Mouse (Mus musculus): ENCODE results near the gene Ly6g5c. TPM values are rescaled to one million over a fixed set of nuclear protein-coding genes. Genes with fewer than 3 reads are reported as not detected.
"Not testable (repeated sequence)": the region's sequence is repeated elsewhere in the genome, so short reads cannot be mapped to it uniquely, and the experiment has no call there.

The Ly6g5c gene
- total and polyA plus RNA-seq, 2 experiments from 2014 or later: not detected

GRCm38 (mm10) chr17:35121871-35122303 lies 13.8 kb downstream of the Ly6g5c start, which contains the start of gene Csnk2b:
Gene Csnk2b (minus strand): TSS chr17:35122053.
- peak; percentile 59 for ATAC-seq (ENCODE audit: low FRiP score)
- H3K27ac ChIP-seq (ENCODE audit: low read depth, low read length): peak within 1 kb of the TSS; percentile 92
- TF ChIP-seq CTCF (IDR thresholded peaks at IDR 0.05): peak; percentile 60
- DNase-seq (ENCODE audit: low spot score): peak; percentile 94
- peak within 1 kb of the TSS; percentile 92 for H3K4me3 ChIP-seq (ENCODE audit: low read depth, low read length)
- H3K4me2 ChIP-seq (ENCODE audit: low read depth, low read length, poor library complexity, severe bottlenecking): peak within 1 kb of the TSS; percentile 94
- WGBS: 0% methylated on average over 19 of the region's 19 CpGs
- H3K36me3 ChIP-seq (ENCODE audit: insufficient read depth, low read length): peaks cover 23% of the 10 kb centered on the region
- peak within 1 kb of the TSS; percentile 89 for H3K9ac ChIP-seq (replicated peaks; ENCODE audit: low read length, poor library complexity, severe bottlenecking)
- H3K27me3 ChIP-seq (ENCODE audit: insufficient read depth, low read length): no peaks in the 10 kb centered on the region
- no peaks in the 10 kb centered on the region for H3K9me3 ChIP-seq (ENCODE audit: low read length)
- H3K4me1 ChIP-seq (ENCODE audit: insufficient read depth, low read length): peaks cover 4% of the 10 kb centered on the region; the same call in 1 of the 2 replicates

- H3K27ac ChIP-seq (ENCODE audit: low read depth, low read length); DNase-seq (ENCODE audit: low spot score); H3K9me3 ChIP-seq (ENCODE audit: low read length); H3K9ac ChIP-seq (replicated peaks; ENCODE audit: low read length, poor library complexity, severe bottlenecking); H3K27me3 ChIP-seq (ENCODE audit: insufficient read depth, low read length); H3K4me3 ChIP-seq (ENCODE audit: low read depth, low read length); ATAC-seq (ENCODE audit: low FRiP score); H3K4me2 ChIP-seq (ENCODE audit: low read depth, low read length, poor library complexity, severe bottlenecking): not testable (repeated sequence)
- Histone ChIP-seq H3K36me3 (ENCODE audit: insufficient read depth, low read length) (peaks cover 13% of the 10 kb centered on the region), H3K4me1 (ENCODE audit: insufficient read depth, low read length) (peaks cover 13% of the 10 kb centered on the region)
- 95% methylated on average over 9 of the region's 9 CpGs for WGBS
Measured at GRCm38 (mm10) chr17:35123287-35123686, 15.2 kb downstream of the Ly6g5c start.

GRCm38 (mm10) chr17:35124261-35124896 lies 16.3 kb downstream of the Ly6g5c start:
- H3K4me1 ChIP-seq (ENCODE audit: insufficient read depth, low read length): peaks cover 13% of the 10 kb centered on the region
- 96% methylated on average over 12 of the region's 12 CpGs for WGBS

GRCm38 (mm10) chr17:35125081-35125480 lies 17.0 kb downstream of the Ly6g5c start:
- no peak overlapping the region for H3K4me2 ChIP-seq (ENCODE audit: low read depth, low read length, poor library complexity, severe bottlenecking)
- peaks cover 10% of the 10 kb centered on the region for H3K36me3 ChIP-seq (ENCODE audit: insufficient read depth, low read length)
- ATAC-seq (ENCODE audit: low FRiP score): no peak

More at GRCm38 (mm10) chr17:35124261-35124896, 16.3 kb downstream of the Ly6g5c start:
- not testable (repeated sequence) for H3K27me3 ChIP-seq (ENCODE audit: insufficient read depth, low read length); H3K9ac ChIP-seq (replicated peaks; ENCODE audit: low read length, poor library complexity, severe bottlenecking); ATAC-seq (ENCODE audit: low FRiP score); H3K4me2 ChIP-seq (ENCODE audit: low read depth, low read length, poor library complexity, severe bottlenecking); H3K27ac ChIP-seq (ENCODE audit: low read depth, low read length); H3K9me3 ChIP-seq (ENCODE audit: low read length); H3K36me3 ChIP-seq (ENCODE audit: insufficient read depth, low read length); H3K4me3 ChIP-seq (ENCODE audit: low read depth, low read length); DNase-seq (ENCODE audit: low spot score)

GRCm38 (mm10) chr17:35125578-35125977 lies 17.5 kb downstream of the Ly6g5c start:
- peak overlapping the region; percentile 69 for H3K4me3 ChIP-seq (ENCODE audit: low read depth, low read length)
- WGBS: 25% methylated on average over 6 of the region's 6 CpGs

More at GRCm38 (mm10) chr17:35125081-35125480, 17.0 kb downstream of the Ly6g5c start:
- no peak for TF ChIP-seq CTCF (IDR thresholded peaks at IDR 0.05)
- Histone ChIP-seq H3K4me1 (ENCODE audit: insufficient read depth, low read length) (peaks cover 13% of the 10 kb centered on the region), H3K27me3 (ENCODE audit: insufficient read depth, low read length) (no peaks in the 10 kb centered on the region), H3K9me3 (ENCODE audit: low read length) (no peaks in the 10 kb centered on the region), H3K27ac (ENCODE audit: low read depth, low read length) (no peak overlapping the region), H3K4me3 (ENCODE audit: low read depth, low read length) (no peak overlapping the region), H3K9ac (replicated peaks; ENCODE audit: low read length, poor library complexity, severe bottlenecking) (no peak overlapping the region; the same call in 1 of the 2 replicates)
- WGBS: 96% methylated on average over 1 of the region's 1 CpGs
- DNase-seq (ENCODE audit: low spot score): no peak

GRCm38 (mm10) chr17:35126206-35126611 lies 18.1 kb downstream of the Ly6g5c start, which contains the start of gene D17H6S53E:
Gene D17H6S53E (plus strand): TSS chr17:35126373.
- peak within 1 kb of the TSS; percentile 88 for H3K4me2 ChIP-seq (ENCODE audit: low read depth, low read length, poor library complexity, severe bottlenecking)
- peak; percentile 22; the same call in 1 of the 2 replicates for ATAC-seq (ENCODE audit: low FRiP score)
- peaks cover 13% of the 10 kb centered on the region for H3K4me1 ChIP-seq (ENCODE audit: insufficient read depth, low read length)
- no peak for TF ChIP-seq CTCF (IDR thresholded peaks at IDR 0.05)
- H3K9me3 ChIP-seq (ENCODE audit: low read length): no peaks in the 10 kb centered on the region
- peak; percentile 74 for DNase-seq (ENCODE audit: low spot score)
- peak within 1 kb of the TSS; percentile 80 for H3K27ac ChIP-seq (ENCODE audit: low read depth, low read length)
- H3K9ac ChIP-seq (replicated peaks; ENCODE audit: low read length, poor library complexity, severe bottlenecking): peak within 1 kb of the TSS; percentile 84
- under 1% methylated on average over 36 of the region's 36 CpGs for WGBS
- peaks cover 13% of the 10 kb centered on the region for H3K36me3 ChIP-seq (ENCODE audit: insufficient read depth, low read length)
- peak within 1 kb of the TSS; percentile 69 for H3K4me3 ChIP-seq (ENCODE audit: low read depth, low read length)
- no peaks in the 10 kb centered on the region for H3K27me3 ChIP-seq (ENCODE audit: insufficient read depth, low read length)

More at GRCm38 (mm10) chr17:35125578-35125977, 17.5 kb downstream of the Ly6g5c start:
- peak overlapping the region; percentile 84 for H3K9ac ChIP-seq (replicated peaks; ENCODE audit: low read length, poor library complexity, severe bottlenecking)
- DNase-seq (ENCODE audit: low spot score) (no peak), ATAC-seq (ENCODE audit: low FRiP score) (no peak)
- no peaks in the 10 kb centered on the region for H3K27me3 ChIP-seq (ENCODE audit: insufficient read depth, low read length)
- peaks cover 13% of the 10 kb centered on the region for H3K4me1 ChIP-seq (ENCODE audit: insufficient read depth, low read length)
- peak overlapping the region; percentile 88 for H3K4me2 ChIP-seq (ENCODE audit: low read depth, low read length, poor library complexity, severe bottlenecking)
- TF ChIP-seq CTCF (IDR thresholded peaks at IDR 0.05): no peak
- no peaks in the 10 kb centered on the region for H3K9me3 ChIP-seq (ENCODE audit: low read length)
- H3K27ac ChIP-seq (ENCODE audit: low read depth, low read length): no peak overlapping the region; the same call in 1 of the 2 replicates
- peaks cover 13% of the 10 kb centered on the region for H3K36me3 ChIP-seq (ENCODE audit: insufficient read depth, low read length)

All from midbrain, postnatal 0 days (tissue).